Mouse (Mus musculus): Measurements from ENCODE around the gene Tnip3.

The Tnip3 gene

DNA sequence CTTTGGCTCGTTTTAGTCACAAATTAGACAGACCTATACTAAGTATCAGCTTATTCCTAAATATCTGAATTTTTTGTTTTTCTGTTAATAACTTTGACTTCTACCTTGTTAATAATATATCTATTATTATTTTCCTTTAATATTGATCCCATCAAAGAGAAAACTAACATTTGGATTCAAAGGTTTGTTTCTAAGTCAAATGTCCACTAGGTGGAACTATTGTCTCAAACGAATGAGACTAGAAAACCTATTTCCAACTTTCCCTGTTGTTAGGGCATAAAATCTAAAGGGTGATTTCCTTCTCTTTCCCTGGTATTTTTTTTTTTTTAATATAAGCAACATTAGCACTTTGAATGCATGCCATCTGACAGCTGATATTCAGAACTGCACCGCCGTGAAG lies 126.3 kb downstream of the Tnip3 start:
- peak in 1 of 2 experiments; percentile 47 for DNase-seq

DNA sequence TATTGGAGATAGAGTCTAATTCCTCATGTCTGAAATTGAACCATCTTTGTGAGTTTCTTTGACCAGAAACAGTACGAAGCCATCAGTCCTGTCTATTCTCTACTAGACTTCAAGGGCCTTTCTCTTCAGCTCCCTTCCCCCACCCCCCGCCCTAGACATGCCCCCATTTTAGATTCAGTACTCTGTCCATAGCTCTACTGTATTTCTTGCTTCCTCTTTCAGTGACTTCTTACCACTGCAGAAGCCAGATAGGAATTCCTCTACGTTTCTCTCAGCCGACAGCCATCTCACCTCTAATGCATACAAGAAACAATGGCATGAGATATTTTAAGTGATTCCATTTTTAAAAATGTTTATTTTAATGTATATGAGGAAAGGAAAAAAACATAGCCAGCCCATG lies 136.2 kb downstream of the Tnip3 start:
- no peak for DNase-seq

DNA sequence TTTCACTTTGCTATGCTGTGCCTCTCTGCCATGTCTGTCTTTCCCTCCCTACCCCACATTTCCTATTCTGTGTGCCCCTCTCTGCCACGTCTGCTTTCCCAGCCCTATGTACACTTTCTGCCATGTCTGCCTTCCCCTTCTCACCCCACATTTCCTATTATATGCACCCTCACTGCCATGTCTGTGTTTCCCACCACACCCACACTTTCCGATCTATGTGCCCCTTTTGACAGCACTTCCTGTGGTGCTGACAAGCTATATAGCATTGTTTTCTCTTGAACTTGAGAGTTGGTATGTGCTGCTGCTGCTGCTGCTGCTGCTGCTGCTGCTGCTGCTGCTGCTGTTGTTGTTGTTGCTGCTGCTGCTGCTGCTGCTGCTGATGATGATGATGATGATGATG lies 136.9 kb downstream of the Tnip3 start:
- no peak for DNase-seq

DNA sequence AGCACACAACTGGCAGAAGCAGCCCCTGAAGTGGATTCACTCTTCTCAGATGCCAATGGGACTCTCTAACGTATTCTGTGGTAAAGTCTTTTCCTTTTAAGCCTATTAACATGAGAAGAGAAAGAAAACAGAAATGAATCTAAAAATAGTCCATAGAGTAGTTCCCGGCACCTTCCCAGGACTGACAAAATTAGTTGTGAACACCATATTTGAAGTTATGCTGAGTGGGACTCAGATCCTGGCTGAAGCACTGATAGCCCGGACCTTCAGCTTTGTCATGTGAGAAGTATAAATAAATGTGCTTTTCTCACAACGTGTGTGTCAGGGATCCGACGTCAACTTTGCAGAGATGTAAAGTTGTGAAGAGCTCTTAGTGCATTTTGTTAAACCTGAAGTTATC lies 138.9 kb downstream of the Tnip3 start:
- no peak for DNase-seq

DNA sequence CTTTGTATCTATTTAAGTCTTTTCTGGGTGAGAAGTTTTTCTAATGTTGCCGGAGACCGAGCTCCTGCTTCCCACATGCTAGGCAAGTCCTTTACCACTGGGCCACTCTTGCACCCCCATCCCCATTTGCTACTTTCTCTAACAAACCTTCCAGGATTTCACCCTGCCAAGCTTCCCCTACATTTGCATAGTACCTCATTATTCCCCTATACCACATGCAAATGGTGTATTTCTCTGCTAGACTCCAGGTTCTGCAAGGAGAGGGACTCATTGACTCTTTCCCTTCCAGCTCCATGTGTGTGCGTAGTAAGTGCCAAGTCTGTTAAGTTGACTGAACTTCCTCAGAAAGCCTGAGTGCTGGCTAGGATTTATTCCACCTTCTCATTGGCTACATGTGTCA lies 141.2 kb downstream of the Tnip3 start:
- DNase-seq, result no peak

DNA sequence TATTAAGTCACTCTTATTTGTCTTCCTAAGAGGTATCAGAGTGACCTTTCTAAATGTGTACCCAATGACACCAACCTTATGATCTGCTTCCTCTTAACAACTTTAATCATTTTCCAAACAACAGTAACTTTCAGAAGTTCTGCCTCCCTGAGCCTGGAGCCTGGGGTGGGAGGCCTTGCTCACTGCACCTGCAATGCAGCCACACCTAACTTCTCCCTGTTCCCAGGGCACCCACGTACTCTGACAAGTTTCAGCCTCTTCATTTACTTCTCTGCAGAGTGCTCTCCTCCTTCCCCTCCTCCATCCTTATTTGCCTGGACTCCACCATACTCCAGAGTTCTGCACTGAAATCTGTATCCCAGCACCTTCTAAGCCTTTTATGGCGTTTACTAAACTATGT lies 144.9 kb downstream of the Tnip3 start:
- DNase-seq, result no peak

DNA sequence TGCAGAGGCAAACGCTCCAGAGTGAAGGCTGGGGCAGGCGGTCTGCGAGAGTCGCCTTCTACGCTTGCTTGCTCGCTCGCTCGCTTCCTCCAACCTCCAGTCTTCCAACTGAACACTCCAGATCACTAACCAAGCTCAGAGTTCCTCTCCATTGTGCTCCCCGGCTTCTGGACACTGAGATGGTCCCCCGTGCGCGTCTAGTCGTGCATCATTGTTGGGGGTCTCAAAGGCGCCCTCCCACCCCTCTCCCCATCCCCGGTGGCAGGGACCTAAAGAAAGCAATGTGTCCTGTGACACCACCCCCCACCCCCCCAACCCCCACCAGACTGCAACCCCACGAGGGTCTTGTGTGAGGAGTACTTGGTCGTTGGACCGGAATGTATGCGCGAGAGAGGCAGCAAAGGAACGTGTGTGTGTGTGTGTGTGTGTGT lies 145.9 kb downstream of the Tnip3 start:
- DNase-seq, result peak; percentile 26 to 38

DNA sequence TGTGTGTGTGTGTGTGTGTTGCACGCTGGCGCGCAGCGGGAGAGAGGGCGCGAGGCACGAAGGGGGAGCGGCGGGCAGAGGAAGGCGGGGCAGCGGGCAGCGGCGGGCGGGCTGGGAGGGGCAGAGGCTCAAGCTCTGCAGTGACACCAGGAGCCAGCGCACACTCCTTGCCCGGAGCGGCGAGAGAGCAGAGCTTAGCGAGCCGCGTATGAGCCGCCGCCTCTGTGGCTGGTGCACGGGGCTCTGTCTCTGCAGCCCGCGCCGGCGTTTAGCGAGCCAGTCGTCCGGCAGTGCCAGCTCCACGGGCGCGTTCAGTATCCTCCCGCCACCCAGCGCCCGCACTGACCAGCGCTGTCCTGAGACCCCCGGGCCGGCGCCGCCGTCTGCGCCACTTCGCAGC lies 146.3 kb downstream of the Tnip3 start, which contains the start of gene Ndnf:
Gene Ndnf (plus strand): TSS at position 140 of the 400 bp plus-strand sequence.
- DNase-seq, result peak; percentile 66 to 78

DNA sequence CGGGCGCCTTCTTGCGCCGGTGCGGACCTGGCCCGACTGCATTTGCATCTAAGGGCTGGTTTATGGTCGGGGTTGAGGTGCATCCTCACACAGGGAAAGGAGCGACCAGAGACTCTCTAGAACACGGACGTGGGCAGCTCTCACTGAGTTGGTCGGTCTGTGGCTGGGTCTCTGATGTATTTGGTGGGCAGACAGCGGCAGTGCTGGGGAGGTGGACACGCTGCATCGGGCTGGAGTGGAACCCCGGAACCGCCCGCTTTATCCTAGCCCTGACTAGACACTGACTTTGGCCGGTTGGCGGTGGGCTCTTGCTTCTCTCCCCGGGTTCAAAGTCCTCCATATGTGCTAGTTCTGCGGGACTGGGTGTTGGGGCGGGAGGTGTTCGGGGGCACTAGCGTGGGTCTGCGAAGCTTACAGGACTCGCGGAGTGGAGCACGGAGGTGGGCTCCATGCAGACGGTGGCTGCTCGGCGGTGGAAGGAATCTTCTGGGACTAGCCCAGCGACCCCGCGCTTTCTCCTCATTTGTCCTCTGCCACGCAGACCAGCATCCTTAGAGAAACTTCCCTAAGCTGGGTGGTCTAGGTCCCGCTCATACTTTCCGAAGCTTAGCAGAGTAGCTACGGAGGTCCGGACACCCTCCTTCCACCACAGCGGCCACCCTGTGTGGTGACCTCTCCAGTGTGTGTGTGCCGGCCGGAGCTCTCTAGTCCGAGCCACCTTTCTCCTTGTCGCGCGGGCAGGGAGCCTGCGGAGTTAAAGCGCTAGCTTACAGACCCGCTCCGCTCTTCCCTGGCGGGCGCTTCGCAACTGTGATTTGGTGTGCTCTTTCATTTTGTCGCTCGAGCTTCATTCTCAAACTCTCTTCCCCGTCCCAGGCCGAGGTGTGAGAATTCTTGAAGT lies 147.3 kb downstream of the Tnip3 start:
- peak; percentile 36 to 39 for DNase-seq

All from cerebellum, postnatal 10 days (tissue).